Mouse (Mus musculus) urinary bladder, postnatal 25 days (tissue): ENCODE data around the gene Gcc1.

Source experiments
- DNase-seq: peaks from one replicate; pipeline ENCODE4 v3.0.0; 2022; ENCODE audit warnings: low spot score

Gene Gcc1

DNA sequence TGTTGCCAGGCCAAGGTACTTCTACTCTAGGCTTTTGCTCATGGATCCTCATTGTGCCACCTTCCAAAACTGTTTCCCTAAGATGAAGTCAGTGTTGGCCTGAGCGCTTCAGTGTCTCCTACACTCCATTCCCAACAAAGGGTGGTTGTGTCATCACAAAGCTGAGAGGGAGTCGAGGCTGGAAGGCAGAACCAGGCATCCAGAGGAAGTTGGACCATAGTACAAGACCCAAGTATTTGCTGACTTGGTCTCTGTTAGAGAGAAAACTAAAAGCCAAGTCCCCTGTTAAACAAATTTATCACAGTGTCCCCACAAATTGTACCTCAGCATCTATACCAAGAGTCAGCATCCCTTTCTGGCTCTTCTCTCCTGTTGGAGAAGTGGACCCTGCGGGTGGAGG lies at the start of gene Gcc1:
Gene Gcc1, minus strand, starts transcription at position 101 of the 400 bp plus-strand sequence.
- no peak for DNase-seq

DNA sequence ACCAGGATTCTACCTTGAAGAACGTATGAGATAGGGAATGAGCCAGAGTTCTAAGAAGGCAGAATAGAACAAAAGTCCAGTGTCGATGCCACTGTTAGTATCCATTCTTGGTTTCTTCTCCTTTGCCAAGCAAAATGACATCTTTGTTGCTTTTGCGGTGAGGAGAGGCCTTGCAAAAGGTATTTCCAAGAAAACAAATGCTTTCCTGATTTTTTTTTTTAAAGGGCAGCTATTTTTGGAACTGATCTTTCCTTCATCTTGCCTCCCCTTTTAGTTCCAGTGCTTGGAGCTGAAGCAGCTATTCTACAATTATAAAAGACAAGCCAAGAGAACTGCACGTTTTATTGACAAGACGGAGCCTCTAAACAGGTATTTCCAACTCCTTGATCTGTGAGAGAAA lies 46.6 kb upstream of the Gcc1 start, which contains the start of gene Snd1:
Gene Snd1, plus strand, starts transcription at position 301 of the 400 bp plus-strand sequence.
- DNase-seq = no peak

DNA sequence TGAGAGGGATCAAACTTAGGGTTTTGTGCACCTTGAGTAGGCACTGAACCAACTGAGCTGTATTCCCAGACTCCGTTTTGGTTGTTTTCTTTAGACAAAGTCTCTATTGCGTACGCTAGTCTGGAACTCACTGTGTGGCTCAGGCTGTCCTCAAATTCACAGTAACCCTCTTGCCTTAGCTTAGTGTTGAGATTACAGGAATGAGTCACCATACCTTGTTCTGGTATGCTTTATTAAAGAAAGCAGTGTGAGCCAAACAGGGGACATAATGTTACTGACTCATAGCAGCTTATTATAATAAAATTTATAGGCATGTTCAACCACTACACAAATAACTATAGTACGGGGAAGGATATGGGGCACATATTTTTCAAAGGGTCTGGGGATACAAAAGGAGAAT lies 46.0 kb upstream of the Gcc1 start:
- no peak for DNase-seq

DNA sequence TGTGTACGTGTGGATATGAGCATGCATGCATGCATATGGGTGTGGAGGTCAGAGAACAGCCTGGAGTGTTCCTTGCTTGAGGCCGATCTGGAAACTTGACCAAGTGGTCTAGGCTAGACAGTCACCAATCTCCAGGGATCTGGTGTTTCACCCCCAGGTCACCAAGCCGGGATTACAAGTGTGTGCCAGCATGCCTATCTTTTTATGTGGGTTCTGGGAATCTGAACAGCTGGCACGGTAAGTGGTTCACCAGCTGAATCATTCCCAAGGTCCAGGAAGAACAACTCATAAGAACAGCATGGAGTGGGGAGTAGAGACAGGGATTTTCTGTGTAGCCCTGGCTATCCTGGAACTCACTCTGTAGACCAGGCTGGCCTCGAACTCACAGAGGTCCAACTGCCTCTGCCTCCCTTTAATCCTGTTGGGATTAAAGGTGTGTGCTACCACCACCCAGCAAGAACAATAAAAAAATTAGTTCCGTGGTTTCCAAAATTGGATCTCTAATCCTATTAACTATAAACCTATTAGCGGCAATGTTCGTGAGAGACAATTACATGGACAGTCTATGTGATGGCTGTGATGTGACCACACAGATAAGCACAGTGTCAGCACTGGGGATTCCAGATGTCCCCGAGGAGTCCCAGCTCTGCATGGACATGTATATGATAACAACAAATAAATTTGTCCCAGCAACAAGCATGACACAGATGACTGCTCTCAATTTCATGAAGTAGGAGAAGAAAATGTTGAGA lies 43.3 kb upstream of the Gcc1 start:
- DNase-seq = no peak

DNA sequence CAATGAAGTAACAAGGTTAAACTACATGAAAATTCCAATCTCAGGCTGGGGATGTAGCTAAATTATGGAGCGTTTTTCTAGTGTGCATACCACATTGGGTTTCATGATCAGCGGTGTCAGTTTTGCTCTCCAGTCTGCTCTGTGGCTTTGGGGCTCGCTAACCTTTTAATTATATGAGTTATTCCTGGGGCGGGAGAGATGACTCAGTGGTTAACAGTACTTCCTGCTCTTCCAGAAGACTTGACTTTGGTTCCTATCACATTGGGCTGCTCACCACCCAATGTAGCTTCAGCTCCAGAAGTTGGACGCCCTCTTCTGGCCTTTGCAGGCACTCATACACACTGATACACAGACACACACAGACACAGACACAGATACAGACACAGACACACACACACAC lies 42.4 kb upstream of the Gcc1 start:
- DNase-seq = no peak

DNA sequence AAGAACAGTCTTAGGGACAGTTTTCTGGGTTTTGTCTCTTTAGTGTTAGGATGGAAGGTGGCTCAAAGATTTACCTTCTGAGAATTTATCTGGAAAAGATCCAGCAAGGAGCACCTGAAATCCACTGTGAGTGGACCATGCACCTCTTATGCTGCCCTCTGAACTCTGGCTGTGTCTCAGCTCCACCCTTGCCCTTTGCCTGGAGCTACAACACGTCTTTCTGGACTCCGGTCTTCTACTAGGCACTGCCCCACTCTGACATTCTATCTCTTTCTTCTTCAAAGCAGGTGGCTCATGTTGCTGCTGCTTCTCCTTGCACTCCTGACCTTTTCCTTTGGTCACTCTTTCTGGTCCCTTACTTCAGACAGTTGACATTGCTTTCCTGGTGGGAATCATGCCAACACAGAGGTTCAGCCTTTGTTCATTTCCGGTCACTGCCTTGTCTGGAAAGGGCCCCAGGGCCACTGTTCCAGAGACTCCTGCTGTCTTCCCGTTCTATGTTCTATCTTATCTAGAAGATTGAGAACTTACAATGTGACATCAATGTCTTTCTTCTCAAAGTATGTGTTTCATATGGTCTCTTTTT lies 41.9 kb upstream of the Gcc1 start:
- no peak for DNase-seq

DNA sequence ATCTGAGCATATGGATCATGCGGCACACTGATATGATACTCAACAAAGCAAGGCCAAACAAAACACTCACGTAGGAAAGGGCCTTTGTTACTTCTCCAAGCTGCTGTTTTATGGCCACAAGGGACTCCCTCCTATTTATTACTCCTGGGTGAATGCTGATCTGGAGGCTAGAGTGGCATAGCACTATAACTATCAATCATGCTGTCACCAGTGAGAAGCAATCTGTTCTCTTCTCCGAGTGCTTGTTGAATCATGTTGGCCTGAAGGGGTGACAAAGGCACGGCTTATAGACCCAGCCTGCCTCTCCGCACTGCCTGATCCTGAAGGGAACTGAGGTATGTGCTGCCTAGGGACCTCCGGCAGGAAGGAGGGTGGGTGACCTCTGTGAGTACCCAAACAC lies 36.4 kb upstream of the Gcc1 start:
- DNase-seq = no peak

DNA sequence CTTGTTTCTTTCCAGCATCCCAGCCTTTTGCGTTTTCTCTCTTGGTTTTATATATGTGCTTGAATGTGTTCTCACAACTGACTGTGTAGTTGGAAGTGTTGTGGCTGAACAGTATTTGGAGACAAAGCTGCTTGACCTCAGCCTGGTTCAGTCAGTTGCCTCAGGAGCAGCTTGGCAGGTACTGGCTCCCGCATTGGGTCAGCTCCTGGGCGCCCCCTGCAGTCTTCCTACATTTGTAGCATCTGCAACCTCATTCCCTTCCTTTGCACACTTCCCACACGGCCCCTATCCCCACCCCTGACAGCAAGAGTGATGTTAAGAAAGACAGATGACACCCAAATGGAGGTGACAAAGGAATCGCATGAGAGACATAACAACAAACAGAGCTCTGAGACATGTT lies 32.3 kb upstream of the Gcc1 start:
- peak; percentile 61 for DNase-seq

DNA sequence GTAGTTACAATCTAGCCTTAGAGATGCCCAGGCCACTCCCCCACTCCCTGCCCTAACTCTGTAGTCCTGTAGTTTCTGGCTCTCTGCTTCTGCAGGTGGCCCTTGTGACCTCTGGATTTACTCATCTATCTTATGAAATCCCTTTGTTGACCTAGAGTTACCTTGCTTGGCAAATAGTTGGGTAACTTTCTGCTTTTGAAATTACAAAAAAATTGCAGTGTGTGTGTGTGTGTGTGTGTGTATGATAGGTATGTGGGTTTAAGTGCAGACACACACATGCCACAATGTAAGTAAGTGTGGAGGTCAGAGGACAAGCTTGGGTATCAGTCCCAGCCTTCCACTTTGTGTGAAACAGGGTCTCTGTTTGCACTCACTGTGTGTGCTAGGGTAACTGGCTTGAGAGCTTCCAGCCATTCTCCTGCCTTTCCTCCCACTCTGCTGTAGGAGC lies 31.1 kb upstream of the Gcc1 start:
- no peak for DNase-seq

DNA sequence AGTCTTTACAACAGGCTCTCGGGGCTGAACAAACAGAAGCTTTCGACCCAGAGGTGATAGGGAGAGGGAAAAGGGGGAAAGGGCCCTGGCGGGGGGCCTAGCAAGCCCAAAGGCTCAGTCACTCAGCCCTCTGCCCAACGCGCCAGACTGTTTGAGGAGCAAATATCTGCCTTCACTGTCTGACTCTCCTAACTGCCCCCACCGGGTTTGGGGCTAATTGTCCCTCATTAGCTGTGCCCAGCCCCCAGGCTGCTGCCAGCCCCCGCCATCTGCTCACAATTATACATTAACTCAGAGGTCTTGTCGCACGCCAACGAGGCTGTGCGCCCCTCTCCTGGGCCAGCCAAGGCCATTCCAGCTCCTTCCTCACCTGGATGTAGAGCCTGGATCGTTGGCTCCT lies 22.8 kb upstream of the Gcc1 start:
- DNase-seq = no peak

DNA sequence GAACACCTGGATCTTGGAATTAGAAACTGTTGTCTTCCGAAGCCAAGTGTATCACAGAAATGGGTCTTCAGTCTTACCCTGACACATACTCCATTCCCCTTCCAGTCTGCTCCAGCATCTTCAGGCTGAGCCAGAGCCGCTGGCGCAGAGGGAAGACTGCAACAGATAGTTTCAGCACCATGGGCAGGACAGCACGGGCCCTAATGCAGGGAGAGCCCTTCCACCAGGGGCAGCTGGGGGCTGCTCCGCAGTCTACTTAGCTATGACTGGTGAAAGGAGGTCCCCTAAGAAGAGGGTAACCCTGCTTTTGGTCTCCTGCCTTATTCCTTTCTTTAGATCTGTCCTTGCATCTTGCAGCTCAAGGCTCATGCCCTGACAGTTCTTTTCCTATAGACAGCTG lies 22.3 kb upstream of the Gcc1 start:
- DNase-seq = no peak

DNA sequence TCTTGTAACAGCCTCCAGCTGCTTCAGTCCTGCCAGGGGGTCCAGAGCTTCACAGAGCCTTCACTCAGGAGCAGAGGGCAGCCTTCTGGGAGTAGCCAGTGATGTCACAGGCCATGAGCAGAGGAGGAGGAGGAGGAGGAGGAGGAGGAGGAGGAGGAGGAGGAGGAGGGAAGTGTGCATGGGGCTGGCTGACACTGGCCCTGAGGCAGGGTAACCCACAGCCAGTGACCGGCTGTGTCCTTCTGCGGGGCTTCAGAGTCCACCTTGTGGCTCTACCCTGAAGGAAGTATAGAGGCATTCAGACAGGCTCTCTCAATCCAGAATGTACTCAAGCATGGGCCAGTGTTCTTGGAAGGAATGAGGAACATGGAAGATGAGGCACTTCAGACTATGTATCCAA lies 21.1 kb upstream of the Gcc1 start, which contains the start of gene Pax4:
Gene Pax4, minus strand, starts transcription at position 101 of the 400 bp plus-strand sequence.
- DNase-seq = no peak

DNA sequence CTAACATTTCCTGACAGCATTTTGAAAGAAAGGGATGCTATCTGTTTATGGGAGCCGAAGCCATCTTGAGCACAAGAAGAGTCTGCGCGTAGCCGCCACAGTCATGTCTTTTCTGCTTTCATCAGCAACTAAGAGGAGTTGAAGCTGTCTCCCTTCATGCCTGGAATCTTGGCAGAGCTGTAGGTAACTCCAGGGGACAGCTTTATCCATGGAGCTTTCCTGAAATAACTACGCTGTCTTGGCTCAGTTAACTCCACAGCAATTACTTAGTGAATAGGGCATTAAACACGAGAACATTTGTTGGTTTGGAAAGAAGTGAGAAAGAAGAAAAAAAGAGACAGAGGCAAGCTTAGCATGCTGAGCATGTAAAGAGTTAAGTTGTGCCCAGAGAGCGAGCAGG lies 19.7 kb upstream of the Gcc1 start:
- DNase-seq = no peak

DNA sequence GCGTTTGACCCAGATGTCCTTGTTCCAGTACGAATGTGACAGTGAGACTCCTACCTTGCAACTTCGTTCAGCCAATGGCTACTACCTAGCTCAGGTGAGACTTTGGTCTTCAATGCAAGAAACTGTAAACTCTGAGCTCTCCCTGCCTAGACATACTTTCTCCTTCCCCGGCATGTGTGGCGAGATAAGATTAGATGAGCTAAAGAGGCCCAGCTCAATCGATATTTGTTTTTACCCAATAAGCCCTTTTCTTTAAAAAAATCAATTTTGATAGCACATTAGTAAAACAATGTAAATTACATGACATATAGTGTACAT lies 3.3 kb upstream of the Gcc1 start:
- DNase-seq = no peak

DNA sequence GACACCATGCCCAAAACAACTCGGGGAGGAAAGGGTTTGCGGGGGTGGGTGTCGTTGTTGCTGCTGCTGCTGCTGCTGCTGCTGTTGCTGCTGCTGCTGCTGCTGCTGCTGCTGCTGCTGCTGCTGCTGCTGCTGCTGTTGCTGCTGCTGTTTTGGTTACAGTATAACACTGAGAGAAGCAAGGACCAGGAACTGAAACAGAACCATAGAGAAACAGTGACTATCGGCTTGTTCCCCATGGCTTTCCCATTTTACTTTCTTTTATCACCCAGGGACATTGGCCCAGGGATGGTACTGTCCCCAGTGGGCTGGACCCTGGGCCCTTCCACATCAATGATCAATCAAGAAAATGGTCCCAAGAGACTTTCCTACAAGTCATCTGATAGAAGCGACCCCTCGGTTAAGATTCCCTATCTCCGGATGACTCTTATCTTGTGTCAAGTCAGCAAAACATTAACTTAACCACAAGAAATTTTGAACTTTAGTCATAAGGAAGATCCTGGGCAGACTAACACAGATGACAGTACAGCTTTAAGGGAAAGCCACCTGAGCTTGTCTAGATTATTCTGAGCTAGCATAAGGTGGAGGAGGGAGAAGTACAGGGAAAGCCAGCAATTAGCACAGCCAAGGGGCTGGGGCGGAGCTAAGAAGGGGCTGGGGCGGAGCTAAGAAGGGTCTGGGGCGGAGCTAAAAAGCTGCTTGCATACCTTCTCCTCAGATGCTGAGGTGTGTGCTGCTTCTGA lies 2.8 kb upstream of the Gcc1 start:
- no peak for DNase-seq

DNA sequence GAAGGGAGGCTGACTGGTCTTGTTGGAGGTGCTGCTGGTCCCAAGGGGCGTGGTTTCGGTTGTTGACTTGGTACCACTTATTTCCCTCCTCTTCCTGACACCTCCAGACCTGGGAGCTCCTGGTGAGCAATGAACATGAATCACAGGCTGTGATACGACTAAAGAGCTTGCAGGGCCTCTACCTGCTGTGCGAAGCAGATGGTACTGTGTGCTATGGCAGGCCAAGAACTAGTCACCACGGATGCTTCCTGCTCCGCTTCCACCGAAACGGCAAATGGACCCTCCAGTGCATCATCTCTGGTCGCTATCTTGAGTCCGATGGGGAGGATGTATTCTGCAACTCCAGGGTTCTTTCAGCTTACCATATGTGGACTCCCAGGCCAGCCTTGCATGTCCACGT lies 1.7 kb upstream of the Gcc1 start:
- no peak for DNase-seq

DNA sequence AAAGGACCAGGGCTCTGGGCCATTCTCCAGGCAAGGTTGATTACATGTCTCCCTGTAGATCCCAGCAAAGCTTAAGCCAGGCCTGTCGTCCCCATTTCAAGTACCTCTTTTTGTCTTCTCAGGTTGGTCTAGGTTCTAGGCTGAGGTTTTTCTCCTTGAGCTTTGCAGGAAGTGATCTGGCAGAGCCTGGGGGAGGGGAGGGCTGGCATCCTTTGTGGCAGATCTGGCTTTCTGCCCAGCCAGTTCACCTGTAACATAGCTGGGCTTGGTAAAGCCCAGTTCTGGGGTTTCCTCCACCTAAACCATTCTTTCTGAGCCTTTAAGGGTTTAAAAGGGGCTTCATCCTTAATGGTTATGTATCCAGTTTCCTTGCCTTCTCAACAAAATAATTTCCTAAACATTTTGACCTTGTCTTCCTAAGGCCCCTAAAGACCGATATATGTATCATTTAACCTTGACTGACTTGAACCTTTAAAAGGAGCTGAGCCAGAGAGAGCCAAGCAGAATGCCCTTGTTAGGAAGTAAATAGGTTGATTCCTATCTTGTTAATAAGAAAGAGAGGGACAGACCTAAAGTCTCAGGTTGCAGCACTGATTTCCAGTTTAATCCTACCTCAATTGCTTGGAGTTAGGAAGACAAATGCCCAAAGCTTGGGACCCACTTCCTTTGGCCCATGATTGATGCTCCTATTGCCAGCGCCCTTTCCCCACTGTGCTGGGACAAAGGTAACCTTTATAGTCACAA lies 922 bp downstream of the Gcc1 start, which contains the start of gene Fscn3:
Gene Fscn3, plus strand, starts transcription at position 694 of the 744 bp plus-strand sequence.
- DNase-seq = no peak

DNA sequence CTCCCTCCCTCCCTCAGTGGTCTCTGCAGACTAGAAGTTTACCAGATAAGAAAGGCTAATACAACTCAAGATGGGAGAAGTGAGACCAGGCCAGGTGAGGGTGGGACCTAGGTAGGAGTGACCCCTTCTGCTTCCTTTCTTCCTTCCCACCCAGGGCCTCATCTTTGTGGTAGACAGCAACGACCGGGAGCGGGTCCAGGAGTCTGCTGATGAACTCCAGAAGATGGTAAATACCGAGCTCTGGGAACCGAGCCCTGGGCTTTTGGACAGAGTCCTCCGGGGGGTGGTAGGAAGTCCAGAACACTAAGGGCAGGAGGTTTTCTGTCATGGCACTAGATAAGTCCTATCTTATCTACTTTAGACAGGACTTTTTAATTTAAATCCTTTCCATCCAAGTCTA lies 3.2 kb downstream of the Gcc1 start:
- no peak for DNase-seq

DNA sequence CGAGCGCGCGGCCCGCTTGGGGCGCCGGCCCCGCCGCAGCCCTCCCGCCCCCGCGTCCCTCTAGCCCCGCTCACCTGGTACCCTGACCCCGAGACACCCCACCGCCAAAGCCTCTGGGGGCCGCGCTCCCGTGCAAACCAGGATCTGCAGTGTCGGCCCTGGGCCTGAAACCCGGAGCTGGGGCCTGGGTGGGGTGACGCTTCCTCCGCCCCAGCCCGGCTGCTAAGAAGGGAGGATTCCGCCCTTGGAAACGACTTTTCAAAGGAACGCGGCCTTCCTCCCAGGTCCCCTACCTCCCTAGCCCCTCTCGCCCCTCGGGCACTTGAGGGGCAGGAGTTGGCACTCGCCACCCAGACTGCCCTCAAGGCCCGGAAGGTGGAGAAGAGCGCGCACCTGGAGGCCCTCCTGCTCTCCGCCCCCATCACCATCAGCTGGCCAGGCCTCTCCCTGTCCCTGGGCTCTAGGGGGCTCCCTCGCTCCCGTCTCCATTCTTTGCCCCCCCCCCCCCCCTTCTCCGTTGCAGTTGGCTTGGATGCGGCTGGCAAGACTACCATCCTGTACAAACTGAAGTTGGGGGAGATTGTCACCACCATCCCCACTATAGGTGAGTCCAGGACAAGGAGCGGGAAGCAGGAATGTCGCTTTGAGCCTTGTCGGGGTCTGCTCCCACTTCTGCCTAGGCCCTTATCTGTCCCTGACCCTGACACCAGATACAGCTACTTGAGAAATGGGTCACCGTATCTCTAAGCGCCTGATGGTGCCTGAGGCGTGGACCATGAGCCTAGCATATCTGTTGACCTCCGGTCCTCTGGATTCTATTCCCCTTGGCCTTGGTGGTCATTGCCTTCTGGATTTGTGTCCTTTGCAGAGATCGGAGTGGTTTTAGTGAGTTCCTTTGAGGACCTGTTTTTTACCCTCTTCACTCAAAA lies 4.2 kb downstream of the Gcc1 start:
- peak; percentile 44 for DNase-seq

DNA sequence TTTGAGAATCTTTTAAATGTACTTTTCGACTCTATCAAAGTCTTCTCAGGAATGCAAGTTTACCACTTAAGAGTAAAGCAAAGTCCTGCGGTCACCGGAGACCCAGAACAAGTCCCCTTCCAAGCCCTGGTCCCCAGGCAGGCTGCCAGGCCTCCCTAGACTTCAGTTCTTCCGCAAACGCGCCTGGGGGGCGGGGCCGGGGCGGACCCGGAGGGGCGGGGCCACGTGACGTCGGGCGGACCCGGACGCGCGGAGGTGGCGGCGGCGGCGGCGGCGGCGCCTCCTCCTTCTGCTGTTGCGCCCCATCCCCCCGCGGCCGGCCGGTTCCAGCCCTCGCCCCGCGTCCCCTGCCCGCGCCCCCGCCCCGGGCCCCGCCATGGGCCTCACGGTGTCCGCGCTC lies 4.9 kb downstream of the Gcc1 start, which contains the start of gene Arf5:
Gene Arf5, plus strand, starts transcription at position 248 of the 400 bp plus-strand sequence.
- DNase-seq = peak; percentile 99

DNA sequence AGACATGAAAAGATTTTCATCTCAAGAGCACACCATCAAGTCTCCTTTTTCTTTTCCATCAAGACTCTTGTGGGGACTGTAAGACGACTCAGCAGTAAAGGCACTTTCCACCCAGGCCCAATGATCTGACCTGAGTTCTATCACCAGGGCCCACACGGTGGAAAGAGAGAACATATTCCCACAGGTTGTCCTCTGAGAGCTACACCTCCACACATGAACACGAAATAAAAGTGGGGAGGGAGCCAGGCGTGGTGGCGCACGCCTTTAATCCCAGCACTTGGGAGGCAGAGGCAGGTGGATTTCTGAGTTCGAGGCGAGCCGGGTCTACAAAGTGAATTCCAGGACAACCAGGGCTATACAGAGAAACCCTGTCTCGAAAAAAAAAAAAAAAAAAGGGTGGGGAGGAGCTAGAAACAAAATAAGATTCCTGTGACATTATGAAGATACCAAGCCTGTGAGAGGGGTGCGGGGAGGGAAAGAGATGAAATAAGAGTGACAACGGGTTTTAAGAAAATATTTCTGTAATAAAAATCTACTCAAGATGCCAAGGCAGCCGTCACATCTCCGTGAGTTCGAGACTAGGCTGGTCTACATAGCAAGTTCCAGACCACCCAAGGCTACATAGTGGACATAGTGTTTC lies 5.4 kb downstream of the Gcc1 start:
- no peak for DNase-seq
